Mouse (Mus musculus) olfactory bulb, adult 2 months (tissue): ENCODE measurements around the gene Cemip.

ENCODE experiments used
- CTCF ChIP-seq: fragments of 200-500 bp; IDR thresholded peaks from 2 replicates; pipeline ENCODE4 v1.5.1; 2012; ENCODE audit warnings: low read depth, mild to moderate bottlenecking, low read length, moderate library complexity; ENCODE audit not compliant: insufficient read depth
- POLR2A ChIP-seq: fragments of 200-500 bp; IDR thresholded peaks from 2 replicates; pipeline ENCODE4 v1.6.1; 2012; ENCODE audit warnings: mild to moderate bottlenecking, low read depth, low read length, moderate library complexity; ENCODE audit not compliant: insufficient read depth

GRCm38 (mm10) chr7:84117543-84118122 is 31.3 kb upstream of the Cemip start:
- TF ChIP-seq CTCF = no peak
- TF ChIP-seq POLR2A = no peak
